Mouse (Mus musculus): ENCODE measurements around the gene C7.
"Not testable (repeated sequence)": the region's sequence is repeated elsewhere in the genome, so short reads cannot be mapped to it uniquely, and the experiment has no call there.

The C7 gene

DNA sequence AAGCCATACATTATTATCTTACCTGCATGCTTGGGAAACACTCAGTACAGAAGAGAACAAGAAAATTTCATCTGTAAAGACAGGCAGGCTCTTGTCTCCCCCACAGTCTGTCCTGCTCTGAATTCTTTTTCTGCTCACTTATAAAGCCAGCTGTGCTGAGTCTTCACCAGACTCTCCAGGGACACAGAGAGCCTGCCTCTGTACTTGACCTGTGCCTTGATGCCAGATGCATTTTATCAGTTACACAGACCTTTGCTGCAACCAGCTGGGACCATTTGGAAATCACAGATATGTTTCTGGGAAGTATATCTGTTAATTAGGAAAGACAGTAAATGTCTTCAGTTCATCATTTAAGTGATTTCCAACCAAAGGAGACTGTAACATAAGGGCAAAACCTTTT is at the start of gene C7:
Gene C7, minus strand, starts transcription at position 106 of the 400 bp plus-strand sequence.
- no peak for DNase-seq (ENCODE audit: low spot score)

DNA sequence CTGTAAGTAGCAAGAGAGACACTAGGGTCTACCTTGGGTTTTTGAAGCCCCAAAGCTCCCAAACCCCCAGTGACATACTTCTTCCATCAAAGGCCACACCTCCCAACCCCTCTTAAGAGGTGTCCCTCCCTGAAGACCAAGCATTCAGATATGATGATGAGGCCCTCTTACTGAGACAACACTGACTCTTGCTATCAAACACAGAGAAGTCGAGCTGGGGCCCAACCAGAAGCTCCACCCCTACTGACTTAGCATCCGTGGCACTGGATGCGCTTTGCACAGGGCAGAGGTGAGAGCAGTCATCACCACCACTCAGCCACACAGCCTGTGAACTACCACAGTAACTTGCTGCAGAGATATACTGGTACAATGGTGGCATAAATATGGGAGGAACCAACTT is 49.1 kb upstream of the C7 start:
- DNase-seq (ENCODE audit: low spot score) = no peak

DNA sequence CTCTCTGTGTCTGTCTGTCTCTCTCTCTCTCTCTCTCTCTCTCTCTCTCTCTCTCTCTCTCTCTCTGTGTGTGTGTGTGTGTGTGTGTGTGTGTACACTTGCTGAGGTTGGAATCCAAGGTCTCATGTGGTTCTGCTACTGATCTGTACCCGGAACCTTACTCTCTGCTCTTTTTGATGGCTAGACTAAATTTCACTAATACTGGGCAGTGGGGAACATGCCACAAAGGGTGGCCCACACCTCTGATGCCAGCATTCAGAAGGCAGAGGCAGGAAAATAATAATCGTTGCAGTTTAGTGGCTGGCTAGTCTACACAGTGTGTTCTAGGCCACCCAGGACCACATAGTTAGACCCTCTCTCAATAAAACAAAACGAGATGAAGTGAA is 45.1 kb upstream of the C7 start:
- DNase-seq (ENCODE audit: low spot score) = no peak

DNA sequence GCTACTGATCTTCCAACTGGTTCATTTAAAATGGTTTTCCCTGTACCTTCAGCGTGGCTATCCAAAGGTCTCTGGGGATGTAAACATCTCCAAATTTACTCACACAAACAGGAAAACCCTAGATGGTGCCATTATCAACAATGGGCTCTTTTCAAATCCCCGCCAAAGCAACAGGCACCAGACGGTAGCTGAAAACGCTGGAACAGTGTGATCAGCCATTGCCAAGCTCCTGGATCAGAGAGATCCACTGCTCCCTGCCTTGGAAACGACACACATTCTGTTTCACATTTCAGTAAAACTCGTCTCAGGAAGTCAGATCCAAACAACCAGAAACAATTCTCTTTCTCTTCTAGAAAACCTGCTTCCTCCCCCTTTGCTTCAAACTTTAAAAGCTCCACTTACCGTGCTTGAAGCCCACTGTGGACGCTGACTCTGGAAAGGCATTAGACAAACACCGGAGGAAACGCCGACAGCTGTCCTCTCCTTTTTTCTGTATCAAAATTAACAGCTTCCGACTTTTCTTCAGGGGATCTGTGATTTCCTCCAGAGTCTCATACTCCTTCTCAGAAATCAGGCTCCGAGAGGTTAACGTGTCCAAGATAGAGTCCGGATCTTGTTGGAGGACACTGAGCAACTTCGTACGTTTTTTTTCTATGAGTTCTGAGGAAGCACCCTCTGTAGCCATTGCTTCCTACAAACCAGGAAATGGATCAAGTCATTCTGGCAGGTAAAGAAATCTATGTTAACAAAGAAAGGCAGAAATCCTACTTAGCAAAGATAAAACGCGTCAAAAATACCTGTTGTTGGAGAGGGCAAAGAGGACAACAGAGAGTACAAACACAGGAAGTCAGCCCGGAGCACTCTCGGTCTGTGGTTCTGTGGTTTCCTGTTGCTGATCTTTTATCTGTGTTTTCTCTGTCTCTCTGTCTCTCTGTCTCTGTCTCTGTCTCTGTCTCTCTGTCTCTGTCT is 44.4 kb upstream of the C7 start, which contains the start of gene Card6:
Gene Card6, minus strand, starts transcription at position 854 of the 969 bp plus-strand sequence.
- no peak for DNase-seq (ENCODE audit: low spot score)

DNA sequence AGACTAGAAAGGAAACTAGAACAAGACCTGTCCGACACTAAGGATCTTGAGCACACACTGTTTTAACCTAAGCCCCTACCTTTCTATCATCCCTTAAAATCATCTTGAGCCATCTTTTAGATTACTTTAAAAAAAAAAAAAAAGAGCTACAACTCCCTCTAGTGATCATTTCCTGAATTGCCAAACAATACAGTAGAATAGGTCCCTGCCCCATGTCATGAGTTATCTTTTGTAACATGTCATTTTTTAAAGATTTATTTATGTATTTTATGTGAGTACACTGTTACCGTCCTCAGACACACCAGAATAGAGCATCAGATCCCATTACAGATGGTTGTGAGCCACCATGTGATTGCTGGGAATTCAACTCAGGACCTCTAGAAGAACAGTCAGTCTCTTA is 42.8 kb upstream of the C7 start:
- peak; percentile 71 for DNase-seq (ENCODE audit: low spot score)

DNA sequence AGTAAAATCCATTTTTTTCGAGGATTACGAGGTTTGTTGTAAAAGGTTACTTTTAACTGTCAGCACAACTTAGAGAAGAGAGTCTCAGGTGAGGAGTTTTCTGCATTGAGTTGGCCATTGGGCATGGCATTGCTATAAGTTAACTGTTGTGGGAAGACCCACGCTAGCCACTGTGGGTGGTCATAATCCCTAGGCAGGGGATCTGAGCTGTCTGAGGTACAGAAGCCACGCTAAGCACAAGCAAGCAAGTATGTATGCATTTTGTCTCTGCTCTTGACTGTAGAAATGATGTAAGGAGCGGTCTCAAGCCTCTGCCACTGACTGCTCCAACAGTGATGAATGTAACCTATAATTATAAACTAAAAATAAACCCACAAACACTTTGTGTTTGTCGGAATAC is 42.4 kb upstream of the C7 start:
- DNase-seq (ENCODE audit: low spot score) = no peak

DNA sequence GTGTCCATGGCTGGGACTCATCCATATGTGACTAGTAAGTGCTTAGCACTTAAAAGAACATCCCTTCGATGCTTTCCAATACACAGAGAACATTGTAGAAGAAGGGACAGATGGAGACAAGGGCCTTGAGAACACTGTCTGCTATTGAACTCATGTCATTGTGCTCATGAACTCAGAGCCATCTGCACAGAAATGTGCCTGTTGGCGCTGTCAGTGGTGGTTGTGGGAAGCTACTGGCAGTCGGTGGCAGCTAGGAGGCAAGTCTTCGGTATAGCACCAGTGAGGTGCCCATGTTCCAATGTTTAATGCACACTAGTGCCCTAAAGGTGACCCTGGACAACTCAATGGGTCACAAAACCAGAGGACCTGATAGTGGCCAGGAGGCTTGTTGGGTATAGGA is 38.8 kb upstream of the C7 start:
- no peak for DNase-seq (ENCODE audit: low spot score)

DNA sequence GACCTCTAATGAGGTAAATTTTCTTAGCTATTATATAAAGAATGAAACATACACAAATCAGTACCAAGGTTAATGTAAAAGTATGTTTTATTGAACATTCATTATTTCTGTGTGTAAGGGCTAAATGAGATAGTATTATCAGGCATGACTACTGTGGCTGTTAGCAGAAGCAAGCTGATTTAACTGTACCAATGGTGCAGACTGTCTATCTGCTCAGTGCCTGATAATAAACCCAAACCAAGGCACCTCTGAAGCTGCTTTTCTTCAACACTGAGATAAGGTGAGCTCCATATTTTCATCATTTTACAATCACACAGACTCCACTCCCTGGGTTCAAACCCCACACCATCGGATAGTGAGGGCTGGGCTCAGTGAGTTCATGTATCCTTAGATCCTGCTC is 33.8 kb upstream of the C7 start:
- DNase-seq (ENCODE audit: low spot score) = no peak

DNA sequence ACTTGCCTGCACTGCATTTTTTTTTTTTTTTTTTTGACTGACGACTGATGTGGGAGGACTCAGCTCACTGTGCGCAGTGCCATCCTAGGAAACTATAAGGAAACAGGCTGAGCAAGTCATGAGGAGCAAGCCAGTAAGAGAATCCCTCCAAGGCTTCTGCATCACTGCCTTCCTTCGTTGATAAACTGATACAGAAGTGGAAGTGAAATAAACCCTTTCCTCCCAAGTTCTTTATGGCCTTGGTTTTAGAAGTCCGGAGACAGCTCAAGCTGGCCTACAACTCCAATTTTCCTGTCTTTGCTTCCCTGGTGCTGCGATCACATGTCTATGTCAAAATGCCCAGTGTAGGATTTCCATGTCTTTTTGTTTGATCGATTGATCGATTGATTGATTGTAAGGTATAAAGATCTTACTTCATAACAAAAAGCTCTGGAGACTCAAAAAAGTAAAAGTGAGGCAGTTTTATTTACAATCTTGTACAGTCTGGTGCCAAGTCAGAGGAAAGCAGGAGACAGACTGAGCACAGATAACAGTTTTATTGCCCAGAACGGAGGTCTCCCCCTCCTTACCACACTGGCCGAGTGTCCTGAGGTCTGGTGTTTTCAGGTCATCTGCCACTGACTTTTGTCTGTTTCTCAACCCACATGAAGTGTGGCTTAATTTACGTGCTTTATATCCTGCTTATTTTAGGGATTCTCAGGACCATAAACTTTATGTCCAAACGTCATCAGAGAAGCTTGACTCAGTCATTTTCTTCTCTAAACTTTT is 32.2 kb upstream of the C7 start:
- DNase-seq (ENCODE audit: low spot score) = no peak

DNA sequence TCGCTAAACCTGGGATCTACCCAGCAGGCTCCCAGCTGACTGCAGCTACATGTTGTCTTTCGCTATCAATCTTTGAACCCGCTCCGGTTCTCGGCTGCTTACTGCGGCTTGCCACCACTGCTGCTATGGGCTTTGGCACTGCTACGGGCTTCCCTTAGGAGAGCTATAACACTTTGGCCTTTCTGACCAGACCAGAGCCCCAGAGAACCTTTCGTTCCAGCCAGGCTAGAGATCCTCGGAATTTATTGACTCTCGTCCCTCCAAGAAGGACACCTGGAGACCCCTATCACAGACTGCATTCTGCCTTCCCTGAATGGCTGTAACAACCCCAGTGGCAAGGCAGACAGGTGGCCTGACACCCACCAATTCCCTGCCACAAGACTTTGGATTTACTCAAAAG is 26.6 kb upstream of the C7 start:
- DNase-seq (ENCODE audit: low spot score) = no peak

DNA sequence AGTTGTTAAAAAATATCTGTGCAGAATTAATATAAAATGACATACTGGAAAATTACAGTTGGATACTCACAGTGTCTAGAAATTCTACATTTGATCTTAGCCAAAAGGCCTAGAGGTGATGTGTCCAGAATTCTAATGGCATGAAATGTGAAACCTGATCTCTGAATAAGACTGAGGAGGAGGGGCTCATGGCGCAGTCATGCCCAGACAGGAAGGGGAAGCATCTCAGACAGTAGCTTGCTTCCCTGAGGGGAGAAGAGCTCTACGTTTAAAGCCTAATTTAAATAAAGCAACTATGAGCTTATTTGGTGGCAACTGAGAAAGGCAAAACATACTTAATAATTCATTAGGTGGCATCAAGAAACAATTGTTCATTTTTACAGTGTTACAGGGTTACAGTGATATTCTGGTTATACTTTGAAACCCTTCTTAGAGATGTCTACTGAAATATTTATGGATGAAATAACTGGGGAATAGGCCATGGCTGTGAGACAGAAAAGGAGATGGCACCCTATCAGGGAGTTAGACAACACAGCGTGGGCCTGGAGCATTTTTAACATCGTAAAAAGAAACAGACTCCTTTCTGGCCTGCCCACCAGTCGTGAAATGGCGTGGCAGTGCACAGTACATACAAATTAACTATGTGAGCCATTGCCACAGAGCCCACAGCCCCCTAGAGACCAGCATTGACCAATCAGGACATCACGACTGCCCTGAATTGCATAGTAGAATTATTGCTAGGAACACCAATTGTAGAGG is 25.5 kb upstream of the C7 start:
- no peak for DNase-seq (ENCODE audit: low spot score)

DNA sequence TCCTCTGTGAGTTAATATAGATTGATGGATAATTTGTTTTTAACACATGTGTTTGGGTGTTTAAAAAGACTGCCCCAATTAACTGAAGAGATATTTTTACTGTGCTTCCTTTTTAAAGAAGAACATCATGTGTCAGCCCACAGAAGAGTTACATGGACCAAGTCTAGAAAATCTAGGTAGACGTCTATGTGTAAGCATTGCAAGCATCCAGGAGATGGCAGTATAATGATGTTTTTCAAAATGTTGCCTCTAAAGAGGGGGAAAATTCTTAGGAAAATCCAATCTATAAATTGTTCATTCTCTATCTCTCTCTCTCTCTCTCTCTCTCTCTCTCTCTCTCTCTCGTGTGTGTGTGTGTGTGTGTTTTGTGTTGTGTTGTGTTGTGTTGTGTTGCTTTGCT is 22.6 kb upstream of the C7 start:
- peak; percentile 66 for DNase-seq (ENCODE audit: low spot score)

DNA sequence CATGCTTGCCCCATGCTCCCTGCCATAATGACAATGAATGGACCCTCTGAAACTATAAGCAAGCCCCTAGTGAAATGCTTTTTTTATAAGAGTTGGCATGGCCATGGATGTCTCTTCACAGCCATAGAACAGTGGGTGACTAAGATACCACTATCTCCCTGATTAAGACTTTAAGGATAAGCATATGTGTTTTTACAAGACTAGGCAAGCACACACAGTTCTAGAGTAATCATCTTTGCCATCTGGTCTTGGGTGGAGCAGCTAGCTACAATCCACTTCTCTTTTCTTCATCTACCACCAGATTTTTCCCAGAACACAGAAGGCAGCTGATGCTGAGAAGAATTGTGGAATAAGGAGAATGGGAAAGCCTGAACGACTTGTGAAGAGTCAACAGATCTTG is 17.7 kb upstream of the C7 start:
- no peak for DNase-seq (ENCODE audit: low spot score)

DNA sequence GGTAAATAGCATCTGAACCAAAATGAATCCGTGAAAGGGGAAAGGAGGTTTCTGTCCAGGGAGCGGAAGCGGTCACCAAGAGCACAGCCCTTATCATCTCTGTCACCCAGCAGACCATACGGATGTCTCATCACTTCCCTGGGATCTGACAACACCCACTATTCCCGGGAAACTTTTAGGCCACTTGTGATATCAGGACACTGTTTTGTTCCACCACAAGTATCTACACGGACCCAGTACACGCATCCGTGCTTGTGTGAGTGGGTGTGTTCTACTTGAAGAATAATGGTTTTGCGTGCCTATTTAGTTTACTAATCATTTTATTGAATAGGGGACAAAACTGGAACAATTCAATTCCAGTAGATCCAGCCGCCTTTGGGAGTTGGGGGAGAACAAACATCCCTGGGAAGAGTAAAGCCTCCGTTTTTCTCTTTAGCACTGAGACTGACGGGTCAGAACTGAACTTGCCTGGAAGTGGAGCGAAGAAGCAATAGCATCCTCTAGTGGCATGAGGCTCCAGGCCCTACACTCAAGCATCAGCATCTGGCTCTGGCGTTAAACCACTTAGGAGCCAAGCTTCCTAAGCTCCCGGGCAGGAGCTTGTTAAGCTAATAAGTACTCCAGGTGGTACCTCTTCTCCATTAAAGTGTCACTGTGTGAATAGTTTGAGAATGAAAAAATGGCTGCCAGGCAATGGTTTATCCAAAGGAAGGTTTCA is 5.4 kb upstream of the C7 start:
- peak; percentile 58 for DNase-seq (ENCODE audit: low spot score)

DNA sequence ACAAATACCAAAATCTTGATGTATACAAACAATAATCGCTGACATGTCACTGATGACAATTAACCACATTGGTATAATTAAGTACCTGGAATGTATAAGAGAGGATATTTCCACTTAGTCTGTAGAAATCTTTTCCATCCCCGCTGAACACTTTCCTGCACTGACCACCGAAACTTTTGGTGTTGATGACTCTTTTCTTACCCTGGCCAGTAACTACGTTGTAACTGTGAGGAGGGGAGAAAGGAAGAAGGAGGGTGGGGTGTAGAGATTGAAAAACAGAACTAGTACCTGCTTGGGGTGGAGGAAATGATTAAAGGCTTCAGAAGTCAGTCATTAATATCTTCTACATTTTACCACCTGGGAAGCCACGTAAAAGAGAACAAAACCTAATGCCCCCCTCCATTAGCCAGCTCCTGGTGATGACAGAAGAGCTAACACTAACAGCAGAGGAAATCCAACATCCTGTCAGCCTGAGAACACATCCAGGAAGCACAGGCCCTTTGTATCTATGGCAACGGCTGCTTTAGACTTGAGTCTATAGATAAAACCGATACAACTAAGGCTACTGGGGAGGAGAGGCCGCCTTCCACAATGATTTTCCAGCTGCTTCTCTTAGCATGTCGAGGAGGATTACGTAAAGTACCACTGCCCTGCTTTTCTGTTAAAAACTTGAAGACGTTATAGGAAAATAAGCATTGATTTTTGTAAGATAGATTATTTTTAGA is 17.8 kb downstream of the C7 start:
- no peak for DNase-seq (ENCODE audit: low spot score)

DNA sequence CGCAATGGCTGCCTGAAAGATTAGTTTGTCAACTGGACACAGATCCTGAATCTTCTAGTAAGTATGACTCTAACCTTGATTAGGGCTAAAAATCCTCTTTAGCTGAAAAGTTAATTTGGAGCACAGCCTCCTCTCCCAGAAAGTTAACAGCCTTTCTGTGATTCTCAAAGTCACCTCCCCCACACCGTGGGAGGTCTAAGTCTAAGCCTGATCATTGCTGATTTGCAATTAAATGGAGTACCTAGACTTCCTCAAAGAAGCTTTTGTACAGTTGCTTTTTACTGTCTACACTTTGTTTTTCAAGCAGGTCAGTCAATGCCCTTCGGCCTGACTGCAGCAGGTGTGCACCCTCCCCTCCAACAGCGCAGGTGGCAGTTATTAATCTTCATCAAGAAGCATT is 34.3 kb downstream of the C7 start:
- no peak for DNase-seq (ENCODE audit: low spot score)

DNA sequence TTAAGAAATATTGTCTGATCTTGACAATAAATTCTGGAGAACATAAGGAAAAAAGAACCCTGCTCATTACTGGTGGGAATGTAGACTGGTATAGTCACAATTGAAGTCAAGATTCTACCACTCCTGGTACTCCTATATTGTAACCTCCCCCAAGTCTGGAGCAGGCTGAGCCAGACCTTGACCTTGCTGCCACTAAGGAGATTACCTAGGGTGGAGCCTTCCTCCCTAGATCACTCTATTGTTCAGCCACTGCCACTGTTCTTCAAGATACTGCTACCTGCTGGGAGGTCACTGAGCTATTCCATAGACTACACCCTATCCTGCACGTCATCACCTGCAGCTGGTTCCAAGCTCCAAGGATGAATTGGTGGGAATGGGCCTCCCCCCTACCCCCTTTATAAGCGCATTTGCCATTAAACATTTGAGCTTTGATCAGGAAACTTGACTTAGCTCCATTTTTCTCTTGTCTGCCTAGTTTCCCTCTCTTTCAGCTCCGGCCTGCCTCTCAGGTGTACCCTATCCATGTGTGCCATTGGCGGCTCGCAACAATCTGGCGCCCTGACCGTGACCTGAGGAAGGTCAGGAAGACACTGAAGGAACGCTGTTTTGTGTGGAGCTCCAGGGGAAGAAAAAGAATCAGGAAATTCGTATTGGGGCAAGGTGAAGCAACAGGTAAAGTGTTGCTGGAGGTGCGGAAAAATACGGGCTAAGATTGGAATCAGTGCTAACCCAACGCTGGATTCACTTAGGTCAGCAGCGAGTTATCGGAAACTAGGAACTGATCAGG is 39.9 kb downstream of the C7 start:
- DNase-seq (ENCODE audit: low spot score) = not testable (repeated sequence)

DNA sequence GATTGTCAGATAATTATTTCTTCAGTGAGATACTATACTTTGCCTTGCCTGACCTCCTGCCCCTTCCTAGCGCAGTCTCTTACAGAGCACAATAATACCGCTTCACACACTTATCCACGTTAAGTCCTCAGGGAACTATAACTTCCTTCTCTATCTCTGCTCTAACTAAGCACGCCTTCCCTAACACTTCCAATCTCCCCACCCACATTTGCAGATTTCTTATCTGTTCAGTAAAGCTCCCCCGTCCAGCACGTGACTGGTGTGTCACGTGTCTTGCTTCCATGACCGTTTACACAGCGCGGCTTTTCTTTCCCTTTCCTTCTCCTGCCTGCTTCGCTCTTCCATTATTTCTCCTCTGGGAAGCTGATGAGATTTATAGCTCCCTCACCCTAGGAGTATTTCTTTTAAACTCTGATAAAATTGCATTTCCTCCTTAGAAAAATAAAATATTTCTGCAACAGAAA is 53.9 kb downstream of the C7 start:
- no peak for DNase-seq (ENCODE audit: low spot score)

DNA sequence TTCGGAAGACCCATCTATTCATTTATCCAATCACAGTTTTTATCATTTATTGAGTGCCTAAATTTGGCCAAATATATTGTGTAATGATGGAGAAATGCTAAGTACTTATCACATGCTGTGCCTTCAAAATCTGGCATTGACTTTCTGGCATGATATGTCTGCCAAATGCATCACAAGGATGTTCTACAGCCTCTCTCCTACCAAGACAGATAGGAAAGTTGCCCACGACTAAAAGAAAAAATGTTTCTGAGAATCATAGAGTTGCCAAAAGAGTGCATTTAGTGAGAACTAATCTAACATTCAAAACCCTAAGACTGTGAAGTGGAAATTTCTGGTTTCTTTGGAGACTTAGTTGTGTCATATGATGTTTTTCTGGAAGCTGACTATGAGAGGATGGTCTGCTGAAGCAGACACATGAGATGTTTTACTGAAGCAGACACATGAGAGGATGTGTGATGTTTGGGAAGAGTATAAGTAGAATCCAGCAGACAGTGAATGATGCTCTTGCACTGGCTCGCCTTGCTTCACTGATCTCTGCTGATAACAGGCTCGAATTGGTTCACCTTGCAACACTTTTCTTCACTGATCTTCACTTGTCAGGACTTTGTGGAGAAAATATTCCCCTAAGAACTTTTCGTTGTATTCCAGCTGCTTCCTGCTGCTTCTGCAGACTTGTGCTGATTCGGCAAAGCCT is 59.9 kb downstream of the C7 start:
- no peak for DNase-seq (ENCODE audit: low spot score)

DNA sequence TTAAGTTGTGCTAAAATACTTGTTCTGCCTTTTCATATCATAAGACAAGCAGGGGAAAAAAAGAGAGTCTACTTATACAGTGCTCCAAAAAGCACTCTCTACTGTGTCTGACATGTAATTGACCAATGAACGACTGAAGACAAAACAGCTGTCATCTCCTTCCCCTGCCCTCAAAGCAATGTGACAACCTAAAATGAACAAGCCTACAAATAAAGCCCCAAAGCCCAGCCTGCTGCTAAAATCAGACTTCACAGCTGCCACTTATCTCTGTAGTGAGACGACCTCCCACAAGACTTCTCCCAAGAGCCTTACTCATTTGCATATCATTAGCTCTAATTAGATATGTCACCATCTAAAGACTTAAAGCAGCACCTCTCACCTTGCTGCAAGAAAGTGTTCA is 60.6 kb downstream of the C7 start:
- DNase-seq (ENCODE audit: low spot score) = no peak
